Comparison of ENCODE assay signal across 10 mouse cellular contexts in the genomic region with DNA sequence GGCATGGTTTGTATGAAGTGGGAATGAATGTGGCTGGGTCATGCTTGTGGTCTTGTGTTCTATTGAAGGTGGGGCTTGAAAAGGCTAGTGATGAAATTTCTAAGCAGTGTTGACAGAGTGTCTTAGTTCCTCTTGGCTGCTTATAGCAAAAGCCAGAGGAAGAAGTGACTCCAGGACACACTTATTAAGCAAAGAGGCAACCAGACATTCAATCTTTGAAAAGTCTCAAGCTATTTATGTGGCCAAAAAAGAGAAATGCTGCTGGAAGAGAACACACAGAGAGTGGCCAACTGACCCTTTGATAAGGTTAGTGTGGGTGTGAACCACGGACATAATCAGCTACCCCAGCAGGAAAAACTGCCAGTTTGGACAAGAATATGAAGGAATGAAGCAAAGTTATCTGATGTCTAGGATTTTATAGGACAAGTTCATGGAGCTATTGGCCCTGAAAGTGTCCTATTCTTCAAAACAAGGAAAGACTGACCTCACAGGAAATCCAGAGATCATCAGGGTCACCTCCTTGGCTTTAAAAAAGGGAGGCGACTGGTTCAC.
A peak's percentile ranks its signal among the peaks of the same experiment; 100 is the strongest.
DNase-seq lines count a peak whose midpoint lies in the region; ATAC-seq and TF ChIP-seq lines count a peak whose summit lies in the region.
"Had no signal": no experiment of that assay in that cellular context is flagged by ENCODE, and none has a peak within 500 bp of the region (broad histone marks: within the 10 kb centered on the region; RNA-seq: fewer than 3 reads in every experiment).

No protein-coding gene starts in this region.

- no peak for ATAC-seq in kidney, embryonic 15.5 days (replicated peaks; ENCODE audit: low FRiP score)
- no peak for ATAC-seq in cerebellum, adult (ENCODE audit: insufficient number of reproducible peaks, low FRiP score, low TSS enrichment)

- H3K4me2 ChIP-seq in kidney, embryonic 15.5 days, result no peak overlapping the region
- H3K4me2 ChIP-seq: embryonic facial prominence, embryonic 12.5 days had no signal

- H3K9me3 ChIP-seq in kidney, embryonic 15.5 days (replicated peaks), result no peaks in the 10 kb centered on the region
- H3K9me3 ChIP-seq: embryonic facial prominence, embryonic 12.5 days; hindbrain, embryonic 10.5 days had no signal

- no peak overlapping the region for H3K27ac ChIP-seq in kidney, adult 2 months (ENCODE audit: insufficient read depth, low read depth, low read length)
- no peak overlapping the region for H3K27ac ChIP-seq in kidney, embryonic 15.5 days
- peak overlapping the region; percentile 77 for H3K27ac ChIP-seq in brown adipose tissue, adult 24 weeks (replicated peaks; ENCODE audit: low read depth, low read length)
- no peak overlapping the region for H3K27ac ChIP-seq in layer of hippocampus, adult 2 months
- H3K27ac ChIP-seq: embryonic facial prominence, embryonic 12.5 days; hindbrain, embryonic 10.5 days had no signal

- H3K4me1 ChIP-seq in kidney, adult 2 months (ENCODE audit: control insufficient read depth, insufficient read depth, low read length), result no peaks in the 10 kb centered on the region; the same call in 1 of the 2 replicates
- H3K4me1 ChIP-seq in kidney, embryonic 15.5 days, result no peaks in the 10 kb centered on the region
- peaks cover 9% of the 10 kb centered on the region; the same call in 1 of the 2 replicates for H3K4me1 ChIP-seq in brown adipose tissue, adult 24 weeks (ENCODE audit: control insufficient read depth, insufficient read depth, insufficient read length, low read length)
- H3K4me1 ChIP-seq: embryonic facial prominence, embryonic 12.5 days; hindbrain, embryonic 10.5 days had no signal

- no peak for TF ChIP-seq CTCF in kidney, adult 2 months (conservative IDR thresholded peaks at IDR 0.05; ENCODE audit: insufficient read depth, insufficient read length, low read depth, low read length)
- no peak for TF ChIP-seq CTCF in layer of hippocampus, adult 2 months (conservative IDR thresholded peaks at IDR 0.05)

- no peak overlapping the region for H3K4me3 ChIP-seq in kidney, adult 2 months (ENCODE audit: insufficient read depth, low read depth, low read length)
- H3K4me3 ChIP-seq in kidney, embryonic 15.5 days (replicated peaks), result no peak overlapping the region
- H3K4me3 ChIP-seq in brown adipose tissue, adult 24 weeks (ENCODE audit: insufficient read depth, low read depth, low read length), result no peak overlapping the region
- no peak overlapping the region for H3K4me3 ChIP-seq in layer of hippocampus, adult 2 months
- H3K4me3 ChIP-seq: embryonic facial prominence, embryonic 12.5 days; hindbrain, embryonic 10.5 days had no signal

- H3K9ac ChIP-seq in kidney, embryonic 15.5 days, result no peak overlapping the region
- H3K9ac ChIP-seq: embryonic facial prominence, embryonic 12.5 days had no signal

- no peaks in the 10 kb centered on the region for H3K36me3 ChIP-seq in kidney, adult 2 months (ENCODE audit: control insufficient read depth, insufficient read depth, low read length)
- H3K36me3 ChIP-seq in kidney, embryonic 15.5 days, result no peaks in the 10 kb centered on the region
- H3K36me3 ChIP-seq: embryonic facial prominence, embryonic 12.5 days; hindbrain, embryonic 10.5 days had no signal

- TF ChIP-seq POLR2A in kidney, adult 2 months (IDR thresholded peaks at IDR 0.05; ENCODE audit: low read depth, low read length), result no peak

- no peaks in the 10 kb centered on the region for H3K27me3 ChIP-seq in kidney, adult 2 months (replicated peaks; ENCODE audit: control insufficient read depth, insufficient read depth, low read length)
- H3K27me3 ChIP-seq in kidney, embryonic 15.5 days, result no peaks in the 10 kb centered on the region
- H3K27me3 ChIP-seq: embryonic facial prominence, embryonic 12.5 days had no signal

- DNase-seq in kidney, adult 2 months, result peak; percentile 43
- DNase-seq in Muller cell, postnatal 12 days (ENCODE audit: inconsistent ontology term), result peak; percentile 62
- peak; percentile 45 for DNase-seq in lung, postnatal 10 days
- DNase-seq in layer of hippocampus, adult 2 months (ENCODE audit: low spot score in 2 of 2), result no peak
- DNase-seq: cerebellum, adult 2 months had no signal

- 42% methylated on average over 2 of the region's 2 CpGs for WGBS in kidney, adult 2 months
- WGBS in kidney, embryonic 15.5 days, result 54% methylated on average over 2 of the region's 2 CpGs

Comparison
In these comparisons a context has a peak if more than half of its experiments do, and no peak if none do; other contexts are left out.
1. DNase-seq: peak in kidney, adult 2 months (single experiment), Muller cell, postnatal 12 days (single experiment) and lung, postnatal 10 days (single experiment); none in layer of hippocampus, adult 2 months (0 of 2).